ENCODE assay signal across 9 mouse cellular contexts in genomic region chr2:29249852-29250251, GRCm38 (mm10). TPM values are rescaled to one million over a fixed set of nuclear protein-coding genes. Genes with fewer than 3 reads are reported as not detected.
DNase-seq lines count a peak whose midpoint lies in the region; ATAC-seq and TF ChIP-seq lines count a peak whose summit lies in the region.
"Had no signal": no experiment of that assay in that cellular context is flagged by ENCODE, and none has a peak within 500 bp of the region (broad histone marks: within the 10 kb centered on the region; RNA-seq: fewer than 3 reads in every experiment).

No protein-coding gene starts in this region.

- no peak overlapping the region for H3K27ac ChIP-seq in lung, postnatal 0 days (ENCODE audit: low read length)
- no peak overlapping the region for H3K27ac ChIP-seq in midbrain, embryonic 10.5 days (replicated peaks)

- WGBS in lung, postnatal 0 days = 9% methylated on average over 10 of the region's 10 CpGs
- WGBS in midbrain, embryonic 10.5 days = 2% methylated on average over 10 of the region's 10 CpGs

- DNase-seq in cerebellum, adult 9-11 months = peak; percentile 27
- DNase-seq in cerebellum, adult 9-10 months = no peak
- no peak for DNase-seq in lung, postnatal 0 days (ENCODE audit: low spot score)
- no peak for DNase-seq in lung, postnatal 14 days
- peak; percentile 32 for DNase-seq in midbrain, embryonic 10.5 days (ENCODE audit: low spot score)
- DNase-seq in adrenal gland, adult (ENCODE audit: inconsistent age in 2 of 2, low spot score in 1 of 2) = no peak
- DNase-seq in natural killer cell, adult 2 months (ENCODE audit: low spot score in 2 of 2) = no peak
- DNase-seq in thymus, adult 18-20 months = no peak
- DNase-seq: lung, adult 2 months had no signal

- no peak overlapping the region for H3K4me3 ChIP-seq in lung, postnatal 0 days (ENCODE audit: low read depth, low read length)
- H3K4me3 ChIP-seq in midbrain, embryonic 10.5 days = peak overlapping the region; percentile 80

- no peak for ATAC-seq in lung, postnatal 0 days

- H3K27me3 ChIP-seq in lung, postnatal 0 days (replicated peaks; ENCODE audit: insufficient read depth, low read length) = peaks cover 51% of the 10 kb centered on the region
- H3K27me3 ChIP-seq in midbrain, embryonic 10.5 days (ENCODE audit: low read depth, poor library complexity, severe bottlenecking) = peaks cover 94% of the 10 kb centered on the region

- H3K9me3 ChIP-seq in lung, postnatal 0 days (ENCODE audit: low read length) = no peaks in the 10 kb centered on the region
- no peaks in the 10 kb centered on the region for H3K9me3 ChIP-seq in midbrain, embryonic 10.5 days (replicated peaks)

- no peaks in the 10 kb centered on the region for H3K36me3 ChIP-seq in lung, postnatal 0 days (ENCODE audit: insufficient read depth, low read length)
- no peaks in the 10 kb centered on the region; the same call in 1 of the 2 replicates for H3K36me3 ChIP-seq in midbrain, embryonic 10.5 days

- no peak for TF ChIP-seq CTCF in lung, postnatal 0 days (IDR thresholded peaks at IDR 0.05)

- no peak for TF ChIP-seq EP300 in lung, postnatal 0 days (IDR thresholded peaks at IDR 0.05)

- peak overlapping the region; percentile 97; the same call in 1 of the 2 replicates for H3K4me2 ChIP-seq in lung, postnatal 0 days (replicated peaks; ENCODE audit: low read depth, low read length)

- no peak overlapping the region for H3K9ac ChIP-seq in lung, postnatal 0 days (replicated peaks; ENCODE audit: low read depth)

- peaks cover 9% of the 10 kb centered on the region for H3K4me1 ChIP-seq in lung, postnatal 0 days (ENCODE audit: insufficient read depth, low read depth, low read length)
- peaks cover 74% of the 10 kb centered on the region for H3K4me1 ChIP-seq in midbrain, embryonic 10.5 days

RNA-seq across cellular contexts. Expression of gene Ntng2, which starts 3.0 kb away (rescaled TPM):
- polyA plus RNA-seq in lung, postnatal 0 days (2015; fragmentation: Nextera tagmentation; extraction: Ambion mirVana) = 1.2 and 1.4 TPM in 2 replicates
- 1.6 and 2.8 TPM in 2 replicates for polyA plus RNA-seq in midbrain, embryonic 10.5 days (2016; fragmentation: Nextera tagmentation; extraction: Ambion mirVana)

Comparison
In these comparisons a context has a peak if more than half of its experiments do, and no peak if none do; other contexts are left out.
1. DNase-seq: peak in cerebellum, adult 9-11 months (single experiment) and midbrain, embryonic 10.5 days (single experiment); none in cerebellum, adult 9-10 months (single experiment), lung, postnatal 0 days (single experiment), lung, postnatal 14 days (single experiment), adrenal gland, adult (0 of 2), natural killer cell, adult 2 months (0 of 2) and thymus, adult 18-20 months (0 of 2).